Mouse (Mus musculus): ENCODE data around the gene Gfap. TPM values are rescaled to one million over a fixed set of nuclear protein-coding genes. Genes with fewer than 3 reads are reported as not detected.

Gfap gene
- polyA plus RNA-seq (2014; fragmentation: Nextera tagmentation; extraction: Ambion mirVana) = 0.23 and 0.37 TPM in 2 replicates

GRCm38 (mm10) chr11:102900763-102901162 is at the start of gene Gfap:
TSS of gene Gfap (minus strand) at chr11:102900912.
- no peak within 1 kb of the TSS for H3K4me3 ChIP-seq (ENCODE audit: low read depth, low read length)
- peaks cover 5% of the 10 kb centered on the region for H3K36me3 ChIP-seq (ENCODE audit: control insufficient read depth, insufficient read depth, low read length)
- ATAC-seq (peak; percentile 80), DNase-seq (ENCODE audit: low spot score) (peak; percentile 91)
- WGBS = 11% methylated on average over 7 of the region's 7 CpGs
- no peaks in the 10 kb centered on the region for H3K9me3 ChIP-seq (replicated peaks; ENCODE audit: control insufficient read depth, low read length)
- H3K27ac ChIP-seq (ENCODE audit: low read depth, low read length) = no peak within 1 kb of the TSS
- no peak within 1 kb of the TSS for H3K4me2 ChIP-seq (ENCODE audit: low read length)
- no peaks in the 10 kb centered on the region for H3K27me3 ChIP-seq (replicated peaks; ENCODE audit: control insufficient read depth, insufficient read depth, low read length)
- no peak within 1 kb of the TSS for H3K9ac ChIP-seq (ENCODE audit: low read length)
- H3K4me1 ChIP-seq (ENCODE audit: control insufficient read depth, insufficient read depth, low read length) = no peaks in the 10 kb centered on the region

GRCm38 (mm10) chr11:102948043-102948961 is 47.6 kb upstream of the Gfap start:
- ATAC-seq (peak; percentile 35; the same call in 1 of the 2 replicates), DNase-seq (ENCODE audit: low spot score) (peak; percentile 77)
- H3K9ac ChIP-seq (ENCODE audit: low read length) = peak overlapping the region; percentile 58
- peak overlapping the region; percentile 72 for H3K4me2 ChIP-seq (ENCODE audit: low read length)
- H3K36me3 ChIP-seq (ENCODE audit: control insufficient read depth, insufficient read depth, low read length) = no peaks in the 10 kb centered on the region
- peak overlapping the region; percentile 37 for H3K4me3 ChIP-seq (ENCODE audit: low read depth, low read length)
- peaks cover 21% of the 10 kb centered on the region for H3K4me1 ChIP-seq (ENCODE audit: control insufficient read depth, insufficient read depth, low read length)
- H3K9me3 ChIP-seq (replicated peaks; ENCODE audit: control insufficient read depth, low read length) = no peaks in the 10 kb centered on the region
- 2% methylated on average over 47 of the region's 51 CpGs for WGBS
- H3K27me3 ChIP-seq (replicated peaks; ENCODE audit: control insufficient read depth, insufficient read depth, low read length) = peaks cover 41% of the 10 kb centered on the region
- peak overlapping the region; percentile 14; the same call in 1 of the 2 replicates for H3K27ac ChIP-seq (ENCODE audit: low read depth, low read length)

- ATAC-seq = peak; percentile 30; the same call in 1 of the 2 replicates
- Histone ChIP-seq H3K27me3 (replicated peaks; ENCODE audit: control insufficient read depth, insufficient read depth, low read length) (peaks cover 41% of the 10 kb centered on the region), H3K4me1 (ENCODE audit: control insufficient read depth, insufficient read depth, low read length) (peaks cover 21% of the 10 kb centered on the region), H3K4me3 (ENCODE audit: low read depth, low read length) (peak overlapping the region; percentile 36; the same call in 1 of the 2 replicates), H3K9me3 (replicated peaks; ENCODE audit: control insufficient read depth, low read length) (no peaks in the 10 kb centered on the region), H3K36me3 (ENCODE audit: control insufficient read depth, insufficient read depth, low read length) (no peaks in the 10 kb centered on the region), H3K9ac (ENCODE audit: low read length) (no peak overlapping the region), H3K27ac (ENCODE audit: low read depth, low read length) (no peak overlapping the region), H3K4me2 (ENCODE audit: low read length) (peak overlapping the region; percentile 60)
- 10% methylated on average over 8 of the region's 8 CpGs for WGBS
- no peak for DNase-seq (ENCODE audit: low spot score)
These were observed 46.3 kb upstream of the Gfap start for GRCm38 (mm10) chr11:102946992-102947343.

- DNase-seq (ENCODE audit: low spot score) = peak; percentile 91
- Histone ChIP-seq H3K4me2 (ENCODE audit: low read length) (peak within 1 kb of the TSS; percentile 60), H3K4me1 (ENCODE audit: control insufficient read depth, insufficient read depth, low read length) (peaks cover 21% of the 10 kb centered on the region), H3K4me3 (ENCODE audit: low read depth, low read length) (peak within 1 kb of the TSS; percentile 36), H3K9ac (ENCODE audit: low read length) (peak within 1 kb of the TSS; percentile 37; the same call in 1 of the 2 replicates), H3K27me3 (replicated peaks; ENCODE audit: control insufficient read depth, insufficient read depth, low read length) (peaks cover 41% of the 10 kb centered on the region), H3K27ac (ENCODE audit: low read depth, low read length) (no peak within 1 kb of the TSS), H3K36me3 (ENCODE audit: control insufficient read depth, insufficient read depth, low read length) (no peaks in the 10 kb centered on the region), H3K9me3 (replicated peaks; ENCODE audit: control insufficient read depth, low read length) (no peaks in the 10 kb centered on the region)
- WGBS = under 1% methylated on average over 72 of the region's 87 CpGs
- ATAC-seq = peak; percentile 86
These were observed 45.7 kb upstream of the Gfap start, which contains the start of gene C1ql1 for GRCm38 (mm10) chr11:102946265-102946991. TSS of gene C1ql1 (minus strand) at chr11:102946688.

GRCm38 (mm10) chr11:102945306-102946264 is 44.9 kb upstream of the Gfap start:
- H3K4me1 ChIP-seq (ENCODE audit: control insufficient read depth, insufficient read depth, low read length) = peaks cover 21% of the 10 kb centered on the region
- H3K27me3 ChIP-seq (replicated peaks; ENCODE audit: control insufficient read depth, insufficient read depth, low read length) = peaks cover 41% of the 10 kb centered on the region
- peak overlapping the region; percentile 36 for H3K4me3 ChIP-seq (ENCODE audit: low read depth, low read length)
- no peaks in the 10 kb centered on the region for H3K36me3 ChIP-seq (ENCODE audit: control insufficient read depth, insufficient read depth, low read length)
- ATAC-seq = no peak
- no peak overlapping the region for H3K27ac ChIP-seq (ENCODE audit: low read depth, low read length)
- H3K9ac ChIP-seq (ENCODE audit: low read length) = no peak overlapping the region; the same call in 1 of the 2 replicates
- no peak for DNase-seq (ENCODE audit: low spot score)
- H3K9me3 ChIP-seq (replicated peaks; ENCODE audit: control insufficient read depth, low read length) = no peaks in the 10 kb centered on the region
- WGBS = 1% methylated on average over 47 of the region's 54 CpGs
- H3K4me2 ChIP-seq (ENCODE audit: low read length) = peak overlapping the region; percentile 60

GRCm38 (mm10) chr11:102941236-102941635 is 40.5 kb upstream of the Gfap start:
- Histone ChIP-seq H3K27ac (ENCODE audit: low read depth, low read length) (no peak overlapping the region), H3K9ac (ENCODE audit: low read length) (no peak overlapping the region), H3K27me3 (replicated peaks; ENCODE audit: control insufficient read depth, insufficient read depth, low read length) (peaks cover 25% of the 10 kb centered on the region), H3K4me3 (ENCODE audit: low read depth, low read length) (no peak overlapping the region), H3K4me2 (ENCODE audit: low read length) (no peak overlapping the region), H3K9me3 (replicated peaks; ENCODE audit: control insufficient read depth, low read length) (no peaks in the 10 kb centered on the region), H3K36me3 (ENCODE audit: control insufficient read depth, insufficient read depth, low read length) (no peaks in the 10 kb centered on the region), H3K4me1 (ENCODE audit: control insufficient read depth, insufficient read depth, low read length) (peaks cover 3% of the 10 kb centered on the region; the same call in 1 of the 2 replicates)
- ATAC-seq = no peak
- WGBS = 70% methylated on average over 6 of the region's 6 CpGs
- DNase-seq (ENCODE audit: low spot score) = no peak

- Histone ChIP-seq H3K9ac (ENCODE audit: low read length) (no peak overlapping the region), H3K4me1 (ENCODE audit: control insufficient read depth, insufficient read depth, low read length) (no peaks in the 10 kb centered on the region), H3K4me3 (ENCODE audit: low read depth, low read length) (no peak overlapping the region), H3K4me2 (ENCODE audit: low read length) (no peak overlapping the region), H3K27ac (ENCODE audit: low read depth, low read length) (no peak overlapping the region), H3K27me3 (replicated peaks; ENCODE audit: control insufficient read depth, insufficient read depth, low read length) (peaks cover 4% of the 10 kb centered on the region), H3K36me3 (ENCODE audit: control insufficient read depth, insufficient read depth, low read length) (no peaks in the 10 kb centered on the region), H3K9me3 (replicated peaks; ENCODE audit: control insufficient read depth, low read length) (no peaks in the 10 kb centered on the region)
- no peak for ATAC-seq
- no peak for DNase-seq (ENCODE audit: low spot score)
- WGBS = 47% methylated on average over 13 of the region's 13 CpGs
These were observed 38.4 kb upstream of the Gfap start for GRCm38 (mm10) chr11:102939024-102939675.
